Mouse (Mus musculus): ENCODE measurements around the gene Psmb3. TPM values are rescaled to one million over a fixed set of nuclear protein-coding genes. Genes with fewer than 3 reads are reported as not detected.

Psmb3 gene
- total and polyA plus RNA-seq, 3 experiments = 224 to 261 (median 239) TPM

- no peak for DNase-seq
These were observed 36.4 kb upstream of the Psmb3 start for GRCm38 (mm10) chr11:97666794-97667193.

GRCm38 (mm10) chr11:97668160-97668559 is 35.0 kb upstream of the Psmb3 start:
- no peak for DNase-seq

- peak; percentile 24 for DNase-seq
These were observed 33.9 kb upstream of the Psmb3 start for GRCm38 (mm10) chr11:97669268-97669667.

GRCm38 (mm10) chr11:97669829-97670228 is 33.4 kb upstream of the Psmb3 start:
- DNase-seq = peak; percentile 33

- no peak for DNase-seq
These were observed 32.7 kb upstream of the Psmb3 start for GRCm38 (mm10) chr11:97670234-97671176.

GRCm38 (mm10) chr11:97671177-97671527 is 32.0 kb upstream of the Psmb3 start:
- no peak for DNase-seq

- no peak for DNase-seq
These were observed 30.1 kb upstream of the Psmb3 start for GRCm38 (mm10) chr11:97673148-97673547.

GRCm38 (mm10) chr11:97676050-97676754 is 27.0 kb upstream of the Psmb3 start:
- no peak for DNase-seq

GRCm38 (mm10) chr11:97677381-97677780 is 25.8 kb upstream of the Psmb3 start:
- DNase-seq = no peak

GRCm38 (mm10) chr11:97677842-97678241 is 25.4 kb upstream of the Psmb3 start:
- no peak for DNase-seq

GRCm38 (mm10) chr11:97678301-97678700 is 24.9 kb upstream of the Psmb3 start:
- no peak for DNase-seq

- peak; percentile 55 for DNase-seq
These were observed 22.8 kb upstream of the Psmb3 start for GRCm38 (mm10) chr11:97680430-97680829.

- no peak for DNase-seq
These were observed 20.6 kb upstream of the Psmb3 start for GRCm38 (mm10) chr11:97682504-97683055.

GRCm38 (mm10) chr11:97684063-97684680 is 19.0 kb upstream of the Psmb3 start:
- DNase-seq = no peak

- DNase-seq = no peak
These were observed 18.4 kb upstream of the Psmb3 start for GRCm38 (mm10) chr11:97684766-97685165.

GRCm38 (mm10) chr11:97685613-97686321 is 17.4 kb upstream of the Psmb3 start, which contains the start of gene Cisd3:
Cisd3 (plus strand) TSS chr11:97685826.
- DNase-seq = peak; percentile 99

GRCm38 (mm10) chr11:97686322-97686908 is 16.8 kb upstream of the Psmb3 start:
- DNase-seq = no peak

- DNase-seq = peak; percentile 67
These were observed 16.1 kb upstream of the Psmb3 start for GRCm38 (mm10) chr11:97687061-97687460.

GRCm38 (mm10) chr11:97689861-97690260 is 13.3 kb upstream of the Psmb3 start:
- DNase-seq = peak; percentile 55

- DNase-seq = no peak
These were observed 8.8 kb upstream of the Psmb3 start for GRCm38 (mm10) chr11:97694435-97694834.
